Mouse (Mus musculus) liver, embryonic 15.5 days (tissue): ENCODE measurements at regions not wholly inside any gene's neighbourhood (a gene's known extent, or its start where the extent isn't known, plus 50 kb on each side); places are given as distances from the start of the nearest gene placed in this dataset.
A peak's percentile ranks its signal among the peaks of the same experiment; 100 is the strongest.

Source experiments
- ATAC-seq: fragments of 200-750 bp; cut with Nextera tagmentation; 2 replicates; pipeline ENCODE4 v1.8.0; 2017; ENCODE audit warnings: moderate number of reproducible peaks, mild to moderate bottlenecking, moderate library complexity; ENCODE audit not compliant: insufficient read depth
- H3K27ac ChIP-seq: fragments of 300-500 bp; sonication (generic); replicated peaks from 2 replicates; pipeline ENCODE4 v1.5.1; 2015; ENCODE audit warnings: mild to moderate bottlenecking, inconsistent platforms
- H3K27me3 ChIP-seq: fragments of 300-500 bp; sonication (generic); 2 replicates; pipeline ENCODE4 v1.6.1; 2015; ENCODE audit warnings: mild to moderate bottlenecking, inconsistent platforms
- H3K36me3 ChIP-seq: fragments of 300-500 bp; sonication (generic); replicated peaks from 2 replicates; pipeline ENCODE4 v1.6.1; 2015; ENCODE audit warnings: moderate library complexity, mild to moderate bottlenecking, inconsistent platforms
- H3K4me1 ChIP-seq: fragments of 300-500 bp; sonication (generic); replicated peaks from 2 replicates; pipeline ENCODE4 v1.6.1; 2015; ENCODE audit warnings: inconsistent platforms
- H3K4me2 ChIP-seq: fragments of 300-500 bp; sonication (generic); 2 replicates; pipeline ENCODE4 v1.6.1; 2015; ENCODE audit warnings: moderate library complexity, mild to moderate bottlenecking, inconsistent platforms
- H3K4me3 ChIP-seq: fragments of 300-500 bp; sonication (generic); replicated peaks from 2 replicates; pipeline ENCODE4 v1.5.1; 2015; ENCODE audit warnings: mild to moderate bottlenecking, inconsistent platforms
- H3K9ac ChIP-seq: fragments of 300-500 bp; sonication (generic); 2 replicates; pipeline ENCODE4 v1.6.1; 2015; ENCODE audit warnings: moderate library complexity, mild to moderate bottlenecking, inconsistent platforms
- H3K9me3 ChIP-seq: fragments of 300-500 bp; sonication (generic); replicated peaks from 2 replicates; pipeline ENCODE4 v1.6.1; 2016; ENCODE audit warnings: inconsistent platforms
- WGBS: fragments of 180-500 bp; shearing (Covaris S2); methylation state at CpG from one replicate; pipeline ENCODE4 v1.1.7; 2015; ENCODE audit warnings: mixed read lengths; ENCODE audit not compliant: insufficient replicate concordance; 5-methylcytosine and 5-hydroxymethylcytosine counted together

GRCm38 (mm10) chr2:64706646-64707177 is 318.1 kb downstream of the Grb14 start:
- no peak for ATAC-seq
- H3K9me3 ChIP-seq, result no peaks in the 10 kb centered on the region
- WGBS, result 57% methylated on average over 1 of the region's 1 CpGs
- no peaks in the 10 kb centered on the region for H3K4me1 ChIP-seq
- H3K4me3 ChIP-seq, result no peak overlapping the region
- H3K36me3 ChIP-seq, result no peaks in the 10 kb centered on the region
- no peaks in the 10 kb centered on the region for H3K27me3 ChIP-seq
- H3K4me2 ChIP-seq, result no peak overlapping the region
- no peak overlapping the region for H3K9ac ChIP-seq
- no peak overlapping the region for H3K27ac ChIP-seq

- H3K36me3 ChIP-seq, result no peaks in the 10 kb centered on the region
- no peak overlapping the region for H3K4me3 ChIP-seq
- no peak for ATAC-seq
- no peak overlapping the region for H3K4me2 ChIP-seq
- no peak overlapping the region for H3K27ac ChIP-seq
- WGBS, result 44% methylated on average over 1 of the region's 1 CpGs
- no peaks in the 10 kb centered on the region for H3K27me3 ChIP-seq
- H3K4me1 ChIP-seq, result no peaks in the 10 kb centered on the region
- H3K9me3 ChIP-seq, result no peaks in the 10 kb centered on the region
- H3K9ac ChIP-seq, result no peak overlapping the region
Observed at GRCm38 (mm10) chr2:64695974-64696373, 328.8 kb downstream of the Grb14 start.

- WGBS, result 60% methylated on average over 1 of the region's 1 CpGs
- no peak overlapping the region for H3K4me2 ChIP-seq
- H3K9ac ChIP-seq, result no peak overlapping the region
- H3K36me3 ChIP-seq, result no peaks in the 10 kb centered on the region
- no peak overlapping the region for H3K4me3 ChIP-seq
- no peaks in the 10 kb centered on the region for H3K9me3 ChIP-seq
- H3K4me1 ChIP-seq, result no peaks in the 10 kb centered on the region
- ATAC-seq, result no peak
- H3K27ac ChIP-seq, result no peak overlapping the region
- no peaks in the 10 kb centered on the region for H3K27me3 ChIP-seq
Observed at GRCm38 (mm10) chr2:64691444-64691843, 333.3 kb downstream of the Grb14 start.

GRCm38 (mm10) chr2:64690996-64691395 is 333.8 kb downstream of the Grb14 start:
- no peak for ATAC-seq
- 69% methylated on average over 3 of the region's 3 CpGs for WGBS
- H3K36me3 ChIP-seq, result no peaks in the 10 kb centered on the region
- no peaks in the 10 kb centered on the region for H3K27me3 ChIP-seq
- H3K4me2 ChIP-seq, result no peak overlapping the region
- H3K27ac ChIP-seq, result no peak overlapping the region
- H3K9me3 ChIP-seq, result no peaks in the 10 kb centered on the region
- no peaks in the 10 kb centered on the region for H3K4me1 ChIP-seq
- no peak overlapping the region for H3K4me3 ChIP-seq
- no peak overlapping the region for H3K9ac ChIP-seq

GRCm38 (mm10) chr2:64686781-64687180 is 338.0 kb downstream of the Grb14 start:
- Histone ChIP-seq H3K4me3 (no peak overlapping the region), H3K36me3 (no peaks in the 10 kb centered on the region), H3K4me2 (no peak overlapping the region), H3K27ac (no peak overlapping the region), H3K27me3 (no peaks in the 10 kb centered on the region), H3K9me3 (no peaks in the 10 kb centered on the region), H3K4me1 (no peaks in the 10 kb centered on the region), H3K9ac (no peak overlapping the region)
- ATAC-seq, result no peak
- 71% methylated on average over 8 of the region's 8 CpGs for WGBS

GRCm38 (mm10) chr2:64649614-64650013 is 375.2 kb downstream of the Grb14 start:
- H3K4me2 ChIP-seq, result no peak overlapping the region
- no peaks in the 10 kb centered on the region for H3K4me1 ChIP-seq
- no peaks in the 10 kb centered on the region for H3K36me3 ChIP-seq
- ATAC-seq, result no peak
- no peak overlapping the region for H3K9ac ChIP-seq
- WGBS, result 57% methylated on average over 1 of the region's 1 CpGs
- no peaks in the 10 kb centered on the region for H3K9me3 ChIP-seq
- H3K27me3 ChIP-seq, result no peaks in the 10 kb centered on the region
- H3K4me3 ChIP-seq, result no peak overlapping the region
- no peak overlapping the region for H3K27ac ChIP-seq

- Histone ChIP-seq H3K4me3 (no peak overlapping the region), H3K4me2 (no peak overlapping the region), H3K9ac (no peak overlapping the region), H3K36me3 (no peaks in the 10 kb centered on the region), H3K27ac (no peak overlapping the region), H3K4me1 (no peaks in the 10 kb centered on the region), H3K27me3 (no peaks in the 10 kb centered on the region), H3K9me3 (no peaks in the 10 kb centered on the region)
- 0 out of 2 replicates have a peak, but pooled peaks have one; percentile 28 for ATAC-seq
- 49% methylated on average over 2 of the region's 2 CpGs for WGBS
Observed at GRCm38 (mm10) chr2:64616931-64617330, 407.9 kb downstream of the Grb14 start.

- Histone ChIP-seq H3K9ac (no peak overlapping the region), H3K9me3 (no peaks in the 10 kb centered on the region), H3K4me3 (no peak overlapping the region), H3K27me3 (no peaks in the 10 kb centered on the region), H3K36me3 (no peaks in the 10 kb centered on the region), H3K4me2 (no peak overlapping the region), H3K27ac (no peak overlapping the region), H3K4me1 (no peaks in the 10 kb centered on the region)
- WGBS, result 53% methylated on average over 1 of the region's 1 CpGs
- no peak for ATAC-seq
Observed at GRCm38 (mm10) chr2:64606864-64607263, 417.9 kb downstream of the Grb14 start.

GRCm38 (mm10) chr2:64582258-64582657 is 442.5 kb downstream of the Grb14 start:
- 33% methylated on average over 3 of the region's 3 CpGs for WGBS
- no peaks in the 10 kb centered on the region for H3K36me3 ChIP-seq
- H3K27ac ChIP-seq, result no peak overlapping the region
- ATAC-seq, result no peak
- H3K9ac ChIP-seq, result no peak overlapping the region
- no peak overlapping the region for H3K4me3 ChIP-seq
- no peaks in the 10 kb centered on the region for H3K27me3 ChIP-seq
- H3K9me3 ChIP-seq, result no peaks in the 10 kb centered on the region
- no peak overlapping the region for H3K4me2 ChIP-seq
- no peaks in the 10 kb centered on the region for H3K4me1 ChIP-seq

- 53% methylated on average over 5 of the region's 5 CpGs for WGBS
- H3K9me3 ChIP-seq, result no peaks in the 10 kb centered on the region
- H3K27ac ChIP-seq, result no peak overlapping the region
- no peaks in the 10 kb centered on the region for H3K27me3 ChIP-seq
- no peaks in the 10 kb centered on the region for H3K36me3 ChIP-seq
- no peak overlapping the region for H3K4me3 ChIP-seq
- H3K4me2 ChIP-seq, result no peak overlapping the region
- H3K4me1 ChIP-seq, result no peaks in the 10 kb centered on the region
- no peak overlapping the region for H3K9ac ChIP-seq
- ATAC-seq, result no peak
Observed at GRCm38 (mm10) chr2:64536032-64536431, 438.2 kb upstream of the Fign start.

- H3K9ac ChIP-seq, result no peak overlapping the region
- H3K36me3 ChIP-seq, result no peaks in the 10 kb centered on the region
- no peaks in the 10 kb centered on the region for H3K27me3 ChIP-seq
- ATAC-seq, result no peak
- no peak overlapping the region for H3K4me2 ChIP-seq
- 61% methylated on average over 5 of the region's 5 CpGs for whole genome bisulfite sequencing
- H3K4me1 ChIP-seq, result no peaks in the 10 kb centered on the region
- H3K27ac ChIP-seq, result no peak overlapping the region
- no peaks in the 10 kb centered on the region for H3K9me3 ChIP-seq
- no peak overlapping the region for H3K4me3 ChIP-seq
Observed at GRCm38 (mm10) chr2:64535351-64535851, 437.6 kb upstream of the Fign start.

- WGBS, result 80% methylated on average over 13 of the region's 13 CpGs
- no peak for ATAC-seq
- Histone ChIP-seq H3K27ac (no peak overlapping the region), H3K4me3 (no peak overlapping the region), H3K27me3 (no peaks in the 10 kb centered on the region), H3K36me3 (no peaks in the 10 kb centered on the region), H3K9me3 (no peaks in the 10 kb centered on the region), H3K4me1 (no peaks in the 10 kb centered on the region), H3K4me2 (no peak overlapping the region), H3K9ac (no peak overlapping the region)
Observed at GRCm38 (mm10) chr2:64534869-64535268, 437.0 kb upstream of the Fign start.
